Mouse (Mus musculus): ENCODE results near the gene C130050O18Rik.

GRCm38 (mm10) chr5:139405953-139406352 lies 873 bp downstream of the C130050O18Rik start:
- TF ChIP-seq EP300 (IDR thresholded peaks at IDR 0.05; ENCODE audit: insufficient read depth, low read depth, low read length) = 0 out of 2 replicates have a peak, but pooled peaks have one; percentile 45
- no peak for TF ChIP-seq CTCF (IDR thresholded peaks at IDR 0.05)
- TF ChIP-seq POLR2A (IDR thresholded peaks at IDR 0.05; ENCODE audit: insufficient read depth, low read depth, low read length) = peak; percentile 72

Data from heart, adult 2 months (tissue).